Mouse (Mus musculus) midbrain, embryonic 11.5 days (tissue): ENCODE data around the gene Plg. TPM values are rescaled to one million over a fixed set of nuclear protein-coding genes. Genes with fewer than 3 reads are reported as not detected.

Experiments used
- ATAC-seq: fragments of 200-750 bp; cut with Nextera tagmentation; 2 replicates; pipeline ENCODE4 v1.8.0; 2017; ENCODE audit warnings: moderate TSS enrichment, moderate library complexity; ENCODE audit not compliant: low FRiP score
- DNase-seq: peaks from one replicate; pipeline ENCODE4 v3.0.0; 2015; ENCODE audit warnings: low spot score; ENCODE audit errors: missing footprints
- H3K27ac ChIP-seq: fragments of 300-500 bp; sonication (generic); 2 replicates; pipeline ENCODE4 v1.5.1; 2014; ENCODE audit warnings: low read depth, low read length
- H3K27me3 ChIP-seq: fragments of 300-500 bp; sonication (generic); 2 replicates; pipeline ENCODE4 v1.6.1; 2014; ENCODE audit warnings: mild to moderate bottlenecking, low read length, moderate library complexity, mixed read lengths; ENCODE audit not compliant: control insufficient read depth, insufficient read depth
- H3K36me3 ChIP-seq: fragments of 300-500 bp; sonication (generic); 2 replicates; pipeline ENCODE4 v1.6.1; 2014; ENCODE audit warnings: mild to moderate bottlenecking, low read length, moderate library complexity, mixed read lengths; ENCODE audit not compliant: control insufficient read depth, insufficient read depth
- H3K4me1 ChIP-seq: fragments of 300-500 bp; sonication (generic); 2 replicates; pipeline ENCODE4 v1.6.1; 2014; ENCODE audit warnings: low read length; ENCODE audit not compliant: control insufficient read depth, insufficient read depth
- H3K4me2 ChIP-seq: fragments of 300-500 bp; sonication (generic); 2 replicates; pipeline ENCODE4 v1.6.1; 2014; ENCODE audit warnings: mild to moderate bottlenecking, moderate library complexity
- H3K4me3 ChIP-seq: fragments of 300-500 bp; sonication (generic); 2 replicates; pipeline ENCODE4 v1.5.1; 2014; ENCODE audit warnings: low read depth, low read length
- H3K9ac ChIP-seq: fragments of 300-500 bp; sonication (generic); 2 replicates; pipeline ENCODE4 v1.6.1; 2014; ENCODE audit warnings: low read length
- H3K9me3 ChIP-seq: fragments of 300-500 bp; sonication (generic); 2 replicates; pipeline ENCODE4 v1.6.1; 2016; ENCODE audit warnings: low read length; ENCODE audit not compliant: control insufficient read depth
- WGBS: fragments of 180-500 bp; shearing (Covaris S2); extraction: QIAGEN DNeasy Blood & Tissue Kit; methylation state at CpG from one replicate; pipeline ENCODE4 v1.1.7; 2014; 5-methylcytosine and 5-hydroxymethylcytosine counted together
- polyA plus RNA-seq: library from polyadenylated mRNA; unstranded; fragments of >200 nt; fragmentation: Nextera tagmentation; extraction: Ambion mirVana; gene quantifications from 2 replicates; pipeline ENCODE4 v1.2.1, GENCODE M21; 2014

Gene Plg
- polyA plus RNA-seq, 1 experiment from 2014 or later, result not detected

DNA sequence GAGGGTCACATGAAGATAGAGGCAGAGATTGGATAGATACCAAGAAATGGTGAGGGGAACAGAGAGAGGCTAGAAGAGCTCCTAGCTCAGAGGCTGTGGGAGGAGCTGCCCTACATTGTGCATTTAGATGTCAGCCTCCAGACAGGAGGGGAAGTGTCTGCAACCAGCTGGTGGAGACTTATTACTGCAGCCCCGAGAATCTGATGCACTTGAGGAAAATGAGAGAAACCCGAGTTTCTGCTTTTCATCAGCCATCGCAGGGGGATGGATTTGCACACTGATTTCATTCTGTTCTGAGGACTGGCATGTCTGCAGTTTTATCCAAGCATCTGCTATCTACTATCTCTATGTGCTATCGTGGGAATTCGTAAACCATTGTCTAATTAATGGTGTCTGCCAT, 53.3 kb downstream of the Plg start:
- H3K4me1 ChIP-seq, result peaks cover 3% of the 10 kb centered on the region; the same call in 1 of the 2 replicates
- no peaks in the 10 kb centered on the region for H3K36me3 ChIP-seq
- WGBS, result 75% methylated on average over 5 of the region's 5 CpGs
- H3K27me3 ChIP-seq, result no peaks in the 10 kb centered on the region
- no peak overlapping the region for H3K9ac ChIP-seq
- H3K4me3 ChIP-seq, result no peak overlapping the region
- no peak for DNase-seq
- no peak for ATAC-seq
- H3K4me2 ChIP-seq, result no peak overlapping the region
- no peaks in the 10 kb centered on the region for H3K9me3 ChIP-seq
- no peak overlapping the region for H3K27ac ChIP-seq

DNA sequence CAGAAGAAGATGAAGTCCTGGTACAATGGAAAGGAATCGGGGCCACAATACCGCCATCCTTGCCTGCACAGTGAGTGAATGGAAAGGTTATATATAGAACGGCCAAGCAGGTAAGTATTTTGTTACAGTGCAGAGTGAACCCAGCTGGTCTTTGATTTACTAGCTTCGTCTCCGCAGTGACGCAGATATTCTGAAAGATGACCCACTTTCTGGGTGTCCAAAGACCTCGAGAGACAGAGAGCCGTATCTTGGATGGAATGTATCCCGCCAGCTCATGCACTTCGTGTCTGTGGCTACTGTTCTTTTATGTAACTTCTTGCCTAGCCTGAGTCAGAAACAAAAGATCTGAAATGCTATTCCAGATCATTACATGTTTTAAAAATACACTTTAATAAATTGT, 59.4 kb downstream of the Plg start:
- Histone ChIP-seq H3K9ac (no peak overlapping the region), H3K4me3 (no peak overlapping the region), H3K27me3 (no peaks in the 10 kb centered on the region), H3K36me3 (no peaks in the 10 kb centered on the region), H3K4me1 (no peaks in the 10 kb centered on the region), H3K4me2 (no peak overlapping the region), H3K9me3 (no peaks in the 10 kb centered on the region), H3K27ac (no peak overlapping the region)
- ATAC-seq (no peak), DNase-seq (no peak)
- WGBS, result 90% methylated on average over 10 of the region's 10 CpGs

DNA sequence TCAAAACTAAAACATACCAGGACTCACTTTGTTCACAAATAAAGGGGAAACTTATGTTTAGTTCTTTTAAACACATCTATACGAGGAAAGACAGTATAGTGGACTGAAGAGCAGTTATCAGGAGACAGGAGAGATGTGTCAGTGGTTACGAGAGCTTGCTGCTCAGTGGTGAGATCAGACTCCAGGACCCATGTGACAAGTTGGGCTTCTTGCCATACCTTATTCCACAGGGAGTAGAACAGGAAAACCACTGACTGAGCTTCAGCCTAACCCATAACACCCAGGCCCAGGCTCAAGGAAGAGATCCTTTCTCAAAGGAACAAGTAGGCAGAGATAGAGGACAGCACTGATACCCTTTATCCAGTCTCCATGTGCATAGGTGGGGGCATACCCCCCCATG, 66.2 kb downstream of the Plg start:
- Histone ChIP-seq H3K4me3 (no peak overlapping the region), H3K27me3 (no peaks in the 10 kb centered on the region), H3K9me3 (no peaks in the 10 kb centered on the region), H3K27ac (no peak overlapping the region), H3K36me3 (no peaks in the 10 kb centered on the region), H3K4me2 (no peak overlapping the region), H3K9ac (no peak overlapping the region), H3K4me1 (no peaks in the 10 kb centered on the region)
- DNase-seq (no peak), ATAC-seq (no peak)
- 90% methylated on average over 2 of the region's 2 CpGs for WGBS

DNA sequence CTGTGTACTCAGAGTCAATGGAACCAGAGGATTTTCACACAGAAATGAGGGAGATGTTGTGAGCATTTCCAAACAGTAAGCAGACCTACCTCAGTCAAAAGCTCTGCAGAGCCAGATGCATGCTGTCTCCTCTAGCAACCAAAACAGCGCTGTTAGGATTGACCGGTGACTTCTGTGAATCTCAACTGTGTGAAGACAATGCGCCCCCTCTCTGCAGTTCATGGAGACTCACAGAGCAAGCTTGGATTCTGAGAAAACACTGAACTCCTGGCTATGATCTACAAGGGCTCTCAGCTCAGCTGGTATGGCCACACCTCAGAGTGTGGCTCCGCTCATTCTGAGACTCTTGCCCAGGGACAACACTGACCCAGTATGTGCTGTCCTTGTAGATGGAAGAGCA, 72.8 kb downstream of the Plg start:
- no peak for DNase-seq
- 56% methylated on average over 4 of the region's 4 CpGs for WGBS

DNA sequence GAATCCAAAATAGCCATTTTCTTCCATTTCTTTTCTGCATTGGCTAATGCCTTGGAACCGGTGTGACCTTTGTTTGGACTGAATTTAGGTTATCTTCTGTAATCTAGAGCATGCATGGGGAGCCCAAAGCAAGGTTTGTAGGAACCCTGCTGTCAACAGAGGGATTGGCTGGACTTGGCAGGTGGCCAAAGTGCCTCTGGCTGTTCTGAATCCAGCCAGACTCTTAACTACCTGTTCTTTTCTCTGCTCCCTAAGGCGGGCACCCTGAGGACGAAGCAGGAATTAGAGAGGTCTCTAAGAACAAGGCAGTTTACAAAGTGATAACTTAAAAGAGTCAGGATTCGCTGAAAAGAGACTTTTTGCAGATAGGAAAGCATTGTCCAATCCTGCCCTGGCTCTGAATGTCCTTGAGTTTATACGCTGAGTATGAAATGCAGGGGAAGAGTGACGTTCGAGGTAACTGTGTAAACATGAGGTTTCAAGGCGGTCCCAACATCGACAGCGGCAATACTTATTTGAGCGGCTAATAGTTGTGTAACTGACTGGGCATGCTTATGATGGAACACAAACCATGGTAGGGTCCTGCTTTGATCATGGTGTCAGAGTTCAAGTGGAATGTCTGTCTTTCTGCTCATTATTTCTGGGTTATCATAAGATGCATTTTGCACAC, 74.6 kb downstream of the Plg start:
- WGBS, result 87% methylated on average over 11 of the region's 11 CpGs
- no peaks in the 10 kb centered on the region for H3K4me1 ChIP-seq
- ATAC-seq (no peak), DNase-seq (no peak)
- no peak overlapping the region for H3K27ac ChIP-seq
- H3K36me3 ChIP-seq, result no peaks in the 10 kb centered on the region
- no peak overlapping the region for H3K4me3 ChIP-seq
- no peak overlapping the region for H3K4me2 ChIP-seq
- H3K9me3 ChIP-seq, result no peaks in the 10 kb centered on the region
- no peak overlapping the region for H3K9ac ChIP-seq
- no peaks in the 10 kb centered on the region for H3K27me3 ChIP-seq

More for the DNA sequence above, 72.8 kb downstream of the Plg start:
- H3K27me3 ChIP-seq, result no peaks in the 10 kb centered on the region
- H3K9me3 ChIP-seq, result no peaks in the 10 kb centered on the region
- H3K9ac ChIP-seq, result no peak overlapping the region
- no peaks in the 10 kb centered on the region for H3K4me1 ChIP-seq
- no peak for ATAC-seq
- no peak overlapping the region for H3K4me2 ChIP-seq
- H3K27ac ChIP-seq, result no peak overlapping the region
- H3K4me3 ChIP-seq, result no peak overlapping the region
- H3K36me3 ChIP-seq, result no peaks in the 10 kb centered on the region

DNA sequence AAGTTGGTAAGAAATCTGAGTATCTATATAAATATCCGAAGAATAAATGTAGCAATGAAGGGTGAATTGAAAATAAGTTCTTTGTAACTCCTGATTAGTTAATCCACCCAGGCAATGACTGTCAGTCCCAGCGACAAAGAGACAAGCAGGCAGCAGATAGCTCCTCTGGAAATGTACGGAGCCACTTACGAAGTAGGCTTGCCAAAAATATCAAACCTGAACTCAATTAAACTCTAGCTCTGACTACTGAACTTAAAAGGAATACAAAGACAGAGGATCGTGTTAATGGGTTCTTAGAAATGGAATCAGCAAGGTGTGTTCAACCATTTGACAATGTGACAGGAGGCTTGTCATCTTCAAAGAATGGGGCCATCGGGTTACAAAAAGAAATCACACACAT, 75.3 kb downstream of the Plg start:
- Histone ChIP-seq H3K27ac (no peak overlapping the region), H3K9me3 (no peaks in the 10 kb centered on the region), H3K9ac (no peak overlapping the region), H3K4me2 (no peak overlapping the region), H3K27me3 (no peaks in the 10 kb centered on the region), H3K36me3 (no peaks in the 10 kb centered on the region), H3K4me1 (no peaks in the 10 kb centered on the region), H3K4me3 (no peak overlapping the region)
- DNase-seq (no peak), ATAC-seq (no peak)
- WGBS, result 89% methylated on average over 6 of the region's 6 CpGs

DNA sequence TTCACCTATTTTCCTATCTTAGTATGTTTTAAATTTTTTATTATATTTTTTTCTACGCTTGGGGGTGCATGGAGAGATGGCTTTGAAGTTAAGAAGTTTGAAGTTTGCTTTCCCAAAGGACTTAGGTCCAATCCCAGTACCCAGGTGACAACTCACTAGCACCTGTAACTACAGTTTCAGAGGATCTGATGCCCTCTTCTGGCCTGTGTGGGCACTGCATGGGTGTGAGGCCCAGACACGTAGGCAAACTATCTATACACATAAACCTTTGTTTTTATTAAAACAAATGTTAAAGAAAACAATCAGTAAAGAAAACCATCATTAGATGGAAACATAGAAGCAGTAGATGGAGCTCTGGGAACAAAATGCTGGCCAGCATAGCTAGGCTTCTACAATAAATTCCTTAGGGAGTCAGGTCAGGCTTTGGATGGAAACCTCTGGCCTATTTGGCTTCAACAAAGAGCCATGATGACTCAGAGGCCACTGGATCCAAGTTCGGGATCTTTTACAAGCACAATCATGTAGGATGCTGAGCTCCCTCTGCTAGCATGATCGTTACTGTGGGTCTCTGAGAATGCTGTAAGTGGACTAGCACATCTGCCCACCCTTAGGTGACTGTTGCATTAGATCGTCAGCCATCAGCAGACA, 76.9 kb downstream of the Plg start:
- Histone ChIP-seq H3K9me3 (no peaks in the 10 kb centered on the region), H3K4me2 (no peak overlapping the region), H3K27ac (no peak overlapping the region), H3K36me3 (no peaks in the 10 kb centered on the region), H3K4me1 (no peaks in the 10 kb centered on the region), H3K27me3 (no peaks in the 10 kb centered on the region), H3K4me3 (no peak overlapping the region), H3K9ac (no peak overlapping the region)
- ATAC-seq (no peak), DNase-seq (no peak)
- 84% methylated on average over 5 of the region's 5 CpGs for WGBS

DNA sequence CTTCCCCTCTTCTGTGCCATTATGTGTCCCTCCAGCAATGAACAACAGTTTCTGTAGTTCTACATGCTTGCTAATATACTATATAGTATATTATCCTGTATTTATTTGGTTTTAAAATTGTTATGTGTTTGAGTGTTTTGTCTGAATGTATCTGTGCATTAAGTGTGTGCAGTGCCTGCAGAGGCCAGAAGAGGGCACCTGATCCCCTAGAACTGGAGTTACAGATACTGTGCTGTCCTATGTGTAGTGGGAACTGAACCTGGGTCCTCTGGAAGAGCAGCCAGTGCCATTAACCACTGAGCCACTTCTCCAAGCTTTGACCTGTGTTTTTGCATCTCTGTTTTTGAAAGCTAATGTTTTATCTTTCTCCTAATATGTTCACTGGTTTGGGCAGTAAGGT, 82.8 kb downstream of the Plg start:
- no peaks in the 10 kb centered on the region for H3K36me3 ChIP-seq
- no peak for ATAC-seq
- no peak overlapping the region for H3K4me2 ChIP-seq
- no peaks in the 10 kb centered on the region for H3K4me1 ChIP-seq
- H3K9me3 ChIP-seq, result no peaks in the 10 kb centered on the region
- no peaks in the 10 kb centered on the region for H3K27me3 ChIP-seq
- H3K4me3 ChIP-seq, result no peak overlapping the region
- DNase-seq, result no peak
- H3K9ac ChIP-seq, result no peak overlapping the region
- H3K27ac ChIP-seq, result no peak overlapping the region

DNA sequence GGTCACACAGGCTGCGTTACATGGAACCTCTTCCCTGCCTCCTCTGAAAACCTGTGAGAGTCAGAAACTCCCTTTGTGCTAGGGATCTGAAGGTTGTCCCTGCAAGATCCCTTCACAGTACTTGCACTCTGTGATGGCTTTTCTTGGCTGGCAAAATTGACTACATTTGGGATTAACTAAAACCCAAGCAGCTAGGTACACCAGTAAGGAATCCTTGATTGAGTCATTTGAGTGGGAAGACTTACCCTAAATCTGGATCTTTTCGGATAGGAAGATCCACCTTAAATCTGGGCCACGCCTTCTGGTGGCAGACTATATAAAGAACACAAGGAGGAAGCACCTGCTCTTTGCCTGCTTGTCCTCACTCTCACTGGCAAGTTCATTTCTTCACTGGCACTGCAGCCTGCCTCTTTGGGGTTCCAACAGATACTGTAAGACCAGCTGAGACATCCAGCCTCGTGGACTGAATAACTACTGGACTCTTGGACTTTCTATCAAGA, 88.1 kb downstream of the Plg start:
- 82% methylated on average over 4 of the region's 4 CpGs for WGBS
- Histone ChIP-seq H3K9ac (no peak overlapping the region), H3K4me1 (no peaks in the 10 kb centered on the region), H3K4me3 (no peak overlapping the region), H3K27ac (no peak overlapping the region), H3K36me3 (no peaks in the 10 kb centered on the region), H3K9me3 (no peaks in the 10 kb centered on the region), H3K4me2 (no peak overlapping the region), H3K27me3 (no peaks in the 10 kb centered on the region)
- ATAC-seq (no peak), DNase-seq (no peak)
